Mouse (Mus musculus) heart, embryonic 13.5 days (tissue): ENCODE data around the gene Syce3. TPM values are rescaled to one million over a fixed set of nuclear protein-coding genes. Genes with fewer than 3 reads are reported as not detected.

Experiments used
- ATAC-seq: fragments of 200-750 bp; cut with Nextera tagmentation; 2 replicates; pipeline ENCODE4 v1.8.0; 2017; ENCODE audit warnings: moderate TSS enrichment; ENCODE audit not compliant: insufficient number of reproducible peaks, low FRiP score, low TSS enrichment; ENCODE audit errors: extremely low read depth
- H3K27ac ChIP-seq: fragments of 300-500 bp; sonication (generic); replicated peaks from 2 replicates; pipeline ENCODE4 v1.5.1; 2015; ENCODE audit warnings: moderate library complexity, mild to moderate bottlenecking, inconsistent platforms
- H3K27me3 ChIP-seq: fragments of 300-500 bp; sonication (generic); replicated peaks from 2 replicates; pipeline ENCODE4 v1.6.1; 2015; ENCODE audit warnings: mild to moderate bottlenecking, inconsistent platforms
- H3K36me3 ChIP-seq: fragments of 300-500 bp; sonication (generic); 2 replicates; pipeline ENCODE4 v1.6.1; 2015; ENCODE audit warnings: mild to moderate bottlenecking, inconsistent platforms
- H3K4me1 ChIP-seq: fragments of 300-500 bp; sonication (generic); 2 replicates; pipeline ENCODE4 v1.6.1; 2015; ENCODE audit warnings: inconsistent platforms
- H3K4me2 ChIP-seq: fragments of 300-500 bp; sonication (generic); 2 replicates; pipeline ENCODE4 v1.6.1; 2015; ENCODE audit warnings: inconsistent platforms, mild to moderate bottlenecking, moderate library complexity
- H3K4me3 ChIP-seq: fragments of 300-500 bp; sonication (generic); 2 replicates; pipeline ENCODE4 v1.5.1; 2015; ENCODE audit warnings: moderate library complexity, mild to moderate bottlenecking, inconsistent platforms
- H3K9ac ChIP-seq: fragments of 300-500 bp; sonication (generic); 2 replicates; pipeline ENCODE4 v1.6.1; 2015; ENCODE audit warnings: inconsistent platforms, mild to moderate bottlenecking, moderate library complexity
- H3K9me3 ChIP-seq: fragments of 300-500 bp; sonication (generic); 2 replicates; pipeline ENCODE4 v1.6.1; 2016; ENCODE audit warnings: inconsistent platforms
- WGBS: fragments of 180-500 bp; shearing (Covaris S2); methylation state at CpG from one replicate; pipeline ENCODE4 v1.1.7; 2015; ENCODE audit warnings: mixed read lengths; 5-methylcytosine and 5-hydroxymethylcytosine counted together
- polyA plus RNA-seq: library from polyadenylated mRNA; unstranded; fragments of >200 nt; fragmentation: Nextera tagmentation; extraction: Ambion mirVana; gene quantifications from 2 replicates; pipeline ENCODE4 v1.2.1, GENCODE M21; 2015

The Syce3 gene
- polyA plus RNA-seq, 1 experiment from 2014 or later: not detected

GRCm38 (mm10) chr15:89372068-89372467 lies 38.2 kb downstream of the Syce3 start:
- H3K27me3 ChIP-seq: peaks cover 17% of the 10 kb centered on the region
- H3K36me3 ChIP-seq: peaks cover 58% of the 10 kb centered on the region
- H3K4me1 ChIP-seq: peaks cover 20% of the 10 kb centered on the region
- no peak overlapping the region for H3K27ac ChIP-seq
- WGBS: 88% methylated on average over 13 of the region's 13 CpGs
- H3K9me3 ChIP-seq: no peaks in the 10 kb centered on the region
- no peak for ATAC-seq
- H3K4me2 ChIP-seq: no peak overlapping the region
- no peak overlapping the region for H3K4me3 ChIP-seq
- H3K9ac ChIP-seq: peak overlapping the region; percentile 11; the same call in 1 of the 2 replicates

DNA sequence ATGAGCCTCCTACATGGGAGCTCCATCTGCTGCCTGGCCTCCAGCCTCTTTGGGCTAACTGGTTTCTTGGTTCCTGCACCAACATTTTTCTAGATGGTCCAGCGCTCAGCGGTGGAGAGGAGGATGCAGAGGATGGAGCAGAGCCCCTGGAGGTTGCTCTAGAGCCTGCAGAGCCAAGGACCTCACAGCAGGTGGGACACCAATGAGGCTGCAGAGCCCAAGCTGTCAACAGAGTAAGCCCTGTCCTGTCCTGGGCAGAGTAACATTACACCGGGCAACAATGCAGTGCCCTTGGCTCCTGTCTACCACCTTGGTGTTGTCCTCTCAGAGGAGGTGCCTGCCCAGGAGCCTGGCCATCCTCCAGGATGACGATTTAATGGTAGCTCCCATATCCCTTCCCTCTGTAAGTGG lies 45.2 kb downstream of the Syce3 start:
- 92% methylated on average over 4 of the region's 4 CpGs for WGBS
- ATAC-seq: no peak
- Histone ChIP-seq H3K9me3 (no peaks in the 10 kb centered on the region), H3K4me3 (no peak overlapping the region), H3K27ac (no peak overlapping the region), H3K4me2 (no peak overlapping the region), H3K36me3 (peaks cover 99% of the 10 kb centered on the region), H3K9ac (no peak overlapping the region), H3K4me1 (no peaks in the 10 kb centered on the region), H3K27me3 (no peaks in the 10 kb centered on the region)

- Histone ChIP-seq H3K36me3 (peaks cover 86% of the 10 kb centered on the region), H3K4me1 (peaks cover 16% of the 10 kb centered on the region), H3K27ac (no peak overlapping the region), H3K4me3 (no peak overlapping the region), H3K27me3 (no peaks in the 10 kb centered on the region), H3K4me2 (no peak overlapping the region), H3K9me3 (no peaks in the 10 kb centered on the region), H3K9ac (no peak overlapping the region)
- WGBS: 84% methylated on average over 7 of the region's 7 CpGs
- ATAC-seq: no peak
Observed at GRCm38 (mm10) chr15:89363051-89363450, 47.3 kb downstream of the Syce3 start.

DNA sequence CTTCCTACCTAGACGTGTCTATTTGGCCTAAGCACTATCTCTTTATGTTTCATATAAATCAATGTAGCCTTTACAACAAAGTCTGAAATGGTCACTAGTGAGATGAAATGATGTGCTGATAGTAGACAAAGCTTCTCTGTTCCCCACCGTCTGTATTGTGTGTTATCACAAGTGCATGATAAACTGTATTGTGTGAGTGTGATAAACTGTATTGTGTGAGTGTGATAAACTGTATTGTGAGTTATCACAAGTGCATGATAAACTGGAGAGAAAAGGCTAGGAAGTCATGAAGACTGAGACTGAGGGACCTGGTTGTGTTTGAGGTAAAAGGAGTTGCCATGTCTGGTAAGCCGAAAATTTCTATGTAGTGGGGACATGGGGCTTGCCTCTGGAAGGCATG lies 51.5 kb downstream of the Syce3 start:
- Histone ChIP-seq H3K36me3 (peaks cover 52% of the 10 kb centered on the region), H3K4me1 (peaks cover 45% of the 10 kb centered on the region), H3K4me2 (no peak overlapping the region), H3K9me3 (no peaks in the 10 kb centered on the region), H3K27me3 (no peaks in the 10 kb centered on the region), H3K4me3 (no peak overlapping the region), H3K9ac (no peak overlapping the region), H3K27ac (no peak overlapping the region)
- WGBS: 59% methylated on average over 3 of the region's 3 CpGs
- ATAC-seq: no peak

DNA sequence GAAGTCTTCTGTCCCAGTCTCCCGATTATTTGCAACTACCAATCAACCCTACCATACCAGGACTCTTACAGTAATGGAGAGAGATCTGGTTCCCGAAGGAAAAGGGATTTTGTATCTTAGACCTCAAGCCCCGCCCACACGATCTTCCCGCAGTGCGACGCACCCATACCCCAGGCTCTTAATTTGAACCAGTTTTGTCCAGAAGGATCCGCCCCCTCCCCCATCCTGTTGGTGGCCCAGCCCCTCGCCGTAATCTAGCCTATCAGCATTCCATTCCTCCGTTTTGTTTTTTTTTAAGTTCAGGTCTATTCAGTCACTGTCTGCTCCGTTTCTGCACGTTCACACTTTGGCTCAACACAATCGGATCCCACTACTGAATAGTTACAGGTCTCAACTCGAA lies 53.9 kb downstream of the Syce3 start:
- no peaks in the 10 kb centered on the region for H3K9me3 ChIP-seq
- H3K27ac ChIP-seq: peak overlapping the region; percentile 88
- peak overlapping the region; percentile 84 for H3K4me3 ChIP-seq
- ATAC-seq: 0 out of 2 replicates have a peak, but pooled peaks have one; percentile 17
- under 1% methylated on average over 15 of the region's 15 CpGs for WGBS
- H3K4me1 ChIP-seq: peaks cover 47% of the 10 kb centered on the region
- H3K9ac ChIP-seq: peak overlapping the region; percentile 93
- H3K4me2 ChIP-seq: peak overlapping the region; percentile 84
- H3K27me3 ChIP-seq: no peaks in the 10 kb centered on the region
- H3K36me3 ChIP-seq: peaks cover 53% of the 10 kb centered on the region

DNA sequence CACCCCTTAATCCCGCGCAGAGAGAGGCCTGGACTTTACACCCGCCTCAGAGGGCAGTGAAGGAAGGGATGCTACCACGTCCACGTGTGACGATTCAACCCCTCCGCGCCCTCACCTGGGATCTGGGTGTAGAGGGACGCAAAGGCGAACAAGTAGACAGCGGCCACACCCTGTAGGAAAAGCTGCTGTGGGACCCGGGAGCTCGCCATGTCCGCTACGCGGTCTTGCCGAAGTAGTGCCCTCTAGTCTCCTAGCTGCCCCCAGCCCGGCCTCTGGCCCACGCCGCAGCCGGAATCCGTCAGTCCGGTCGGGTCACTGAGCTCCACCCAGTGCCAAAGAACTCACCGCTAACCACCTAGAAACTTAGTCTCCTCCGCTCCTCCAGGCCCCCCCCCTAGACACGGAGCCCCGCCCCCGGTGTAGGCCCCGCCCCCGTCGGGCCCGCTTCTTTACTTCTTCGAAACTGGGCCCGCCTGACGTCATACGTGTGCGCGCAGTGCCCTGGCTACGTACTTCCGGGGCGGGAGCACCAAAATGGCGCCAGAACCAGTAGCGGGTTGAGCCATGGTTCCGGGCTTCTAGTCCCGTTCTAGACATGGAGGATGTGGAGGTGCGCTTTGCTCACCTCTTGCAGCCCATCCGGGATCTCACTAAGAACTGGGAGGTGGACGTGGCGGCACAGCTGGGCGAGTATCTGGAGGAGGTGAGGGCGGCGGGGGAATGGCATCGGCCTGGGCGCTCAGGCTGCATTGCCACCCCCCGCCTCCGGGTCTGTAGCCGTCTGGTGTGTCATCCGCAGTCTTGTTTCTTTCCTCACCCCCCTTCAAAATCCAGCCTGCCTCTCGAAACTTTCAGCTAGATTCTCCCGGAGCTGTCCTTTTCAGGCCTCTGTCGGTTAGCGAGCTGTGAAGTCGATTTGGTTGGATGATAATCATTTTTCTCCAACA lies 54.8 kb downstream of the Syce3 start, which contains the start of the genes Lmf2 and Ncaph2:
TSS of gene Lmf2 (minus strand) at position 419 of the 947 bp plus-strand sequence.
TSS of gene Ncaph2 (plus strand) at position 479 of the 947 bp plus-strand sequence.
- peak within 1 kb of the TSS; percentile 84 for H3K4me3 ChIP-seq
- H3K4me2 ChIP-seq: peak within 1 kb of the TSS; percentile 84
- under 1% methylated on average over 64 of the region's 64 CpGs for WGBS
- H3K9ac ChIP-seq: peak within 1 kb of the TSS; percentile 93
- H3K36me3 ChIP-seq: peaks cover 53% of the 10 kb centered on the region
- H3K9me3 ChIP-seq: no peaks in the 10 kb centered on the region
- peak; percentile 88 for ATAC-seq
- H3K27ac ChIP-seq: peak within 1 kb of the TSS; percentile 88
- H3K4me1 ChIP-seq: peaks cover 47% of the 10 kb centered on the region
- H3K27me3 ChIP-seq: no peaks in the 10 kb centered on the region

DNA sequence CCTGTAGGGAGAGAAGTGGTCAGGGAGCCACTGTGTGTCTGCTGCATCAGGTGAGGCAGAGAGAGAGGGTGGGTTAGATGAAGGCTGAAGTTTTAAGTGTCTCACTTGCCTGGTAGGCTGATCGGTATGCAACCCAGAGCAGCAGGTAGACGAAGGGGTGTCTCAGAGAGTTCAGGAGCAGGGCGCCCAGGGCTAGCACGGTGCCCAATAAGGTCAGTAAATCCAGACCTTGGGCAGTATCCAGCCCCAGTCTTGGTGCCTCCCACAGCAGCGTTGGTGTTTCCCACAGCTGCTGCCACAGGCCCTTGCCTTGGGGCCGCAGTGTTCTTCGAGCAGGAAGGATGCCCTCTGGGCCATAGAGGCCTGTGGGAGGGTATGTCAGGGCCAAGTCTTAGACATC lies 55.8 kb downstream of the Syce3 start:
- Histone ChIP-seq H3K27ac (no peak overlapping the region), H3K36me3 (peaks cover 56% of the 10 kb centered on the region), H3K9ac (peak overlapping the region; percentile 93), H3K9me3 (no peaks in the 10 kb centered on the region), H3K4me3 (peak overlapping the region; percentile 84), H3K4me1 (peaks cover 45% of the 10 kb centered on the region), H3K4me2 (peak overlapping the region; percentile 84), H3K27me3 (no peaks in the 10 kb centered on the region)
- 81% methylated on average over 7 of the region's 7 CpGs for WGBS
- ATAC-seq: no peak

- no peak for ATAC-seq
- H3K4me2 ChIP-seq: peak overlapping the region; percentile 84
- peaks cover 56% of the 10 kb centered on the region for H3K36me3 ChIP-seq
- peaks cover 39% of the 10 kb centered on the region for H3K4me1 ChIP-seq
- no peaks in the 10 kb centered on the region for H3K27me3 ChIP-seq
- 91% methylated on average over 16 of the region's 16 CpGs for WGBS
- H3K27ac ChIP-seq: no peak overlapping the region
- peak overlapping the region; percentile 93 for H3K9ac ChIP-seq
- H3K9me3 ChIP-seq: no peaks in the 10 kb centered on the region
- H3K4me3 ChIP-seq: peak overlapping the region; percentile 84
Observed at GRCm38 (mm10) chr15:89353837-89354236, 56.5 kb downstream of the Syce3 start.

DNA sequence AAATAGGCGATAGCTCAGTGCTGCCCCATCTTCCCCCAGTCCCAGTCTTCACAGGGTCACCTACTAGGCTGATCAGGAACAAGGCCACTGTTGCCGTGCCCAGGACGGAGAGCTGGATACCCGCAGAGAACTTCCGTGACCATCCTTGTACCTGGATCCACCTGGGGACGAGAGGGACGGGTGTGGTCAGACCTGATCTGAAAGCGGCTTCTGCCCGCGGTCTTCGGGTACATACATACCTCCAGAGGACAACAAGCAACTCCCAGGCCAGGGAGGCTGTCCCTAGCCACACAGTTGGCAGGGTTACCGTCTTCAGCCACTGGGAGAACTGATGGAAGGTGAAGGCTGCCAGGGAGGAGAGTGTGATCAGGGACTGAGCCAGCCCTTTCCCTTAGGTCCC lies 57.5 kb downstream of the Syce3 start:
- H3K4me2 ChIP-seq: no peak overlapping the region
- peaks cover 28% of the 10 kb centered on the region for H3K4me1 ChIP-seq
- no peaks in the 10 kb centered on the region for H3K9me3 ChIP-seq
- ATAC-seq: no peak
- WGBS: 94% methylated on average over 12 of the region's 12 CpGs
- no peak overlapping the region for H3K27ac ChIP-seq
- no peak overlapping the region for H3K4me3 ChIP-seq
- no peak overlapping the region for H3K9ac ChIP-seq
- peaks cover 47% of the 10 kb centered on the region for H3K36me3 ChIP-seq
- no peaks in the 10 kb centered on the region for H3K27me3 ChIP-seq

GRCm38 (mm10) chr15:89352054-89352453 lies 58.2 kb downstream of the Syce3 start:
- WGBS: 93% methylated on average over 14 of the region's 14 CpGs
- no peak for ATAC-seq
- peaks cover 47% of the 10 kb centered on the region for H3K36me3 ChIP-seq
- no peak overlapping the region for H3K9ac ChIP-seq
- no peak overlapping the region for H3K4me3 ChIP-seq
- no peak overlapping the region for H3K27ac ChIP-seq
- H3K4me2 ChIP-seq: no peak overlapping the region
- H3K4me1 ChIP-seq: peaks cover 21% of the 10 kb centered on the region
- no peaks in the 10 kb centered on the region for H3K9me3 ChIP-seq
- no peaks in the 10 kb centered on the region for H3K27me3 ChIP-seq

GRCm38 (mm10) chr15:89351302-89351701 lies 59.0 kb downstream of the Syce3 start:
- Histone ChIP-seq H3K36me3 (peaks cover 47% of the 10 kb centered on the region), H3K27me3 (no peaks in the 10 kb centered on the region), H3K27ac (peak overlapping the region; percentile 50; the same call in 1 of the 2 replicates), H3K9ac (no peak overlapping the region; the same call in 1 of the 2 replicates), H3K4me1 (peaks cover 14% of the 10 kb centered on the region), H3K4me2 (no peak overlapping the region), H3K9me3 (no peaks in the 10 kb centered on the region), H3K4me3 (no peak overlapping the region)
- WGBS: 71% methylated on average over 15 of the region's 15 CpGs
- no peak for ATAC-seq
